Mouse (Mus musculus) liver, postnatal 0 days (tissue): Measurements from ENCODE around the gene Stk40. TPM values are rescaled to one million over a fixed set of nuclear protein-coding genes. Genes with fewer than 3 reads are reported as not detected.

Source experiments
- ATAC-seq: fragments of 200-750 bp; cut with Nextera tagmentation; 2 replicates; pipeline ENCODE4 v1.8.0; 2017; ENCODE audit warnings: mild to moderate bottlenecking, moderate library complexity
- DNase-seq: peaks from one replicate; pipeline ENCODE4 v3.0.0-alpha.2; 2016
- H3K27ac ChIP-seq: fragments of 300-500 bp; sonication (generic); 2 replicates; pipeline ENCODE4 v1.5.1; 2014; ENCODE audit warnings: antibody characterized with exemption, moderate library complexity, mild to moderate bottlenecking, low read depth
- H3K27me3 ChIP-seq: fragments of 300-500 bp; sonication (generic); 2 replicates; pipeline ENCODE4 v1.6.1; 2014; ENCODE audit warnings: low read length, control low read depth, mixed read lengths; ENCODE audit not compliant: insufficient read depth
- H3K36me3 ChIP-seq: fragments of 300-500 bp; sonication (generic); replicated peaks from 2 replicates; pipeline ENCODE4 v1.6.1; 2014; ENCODE audit warnings: mild to moderate bottlenecking, control low read depth, low read length, moderate library complexity, mixed read lengths; ENCODE audit not compliant: insufficient read depth
- H3K4me1 ChIP-seq: fragments of 300-500 bp; sonication (generic); 2 replicates; pipeline ENCODE4 v1.6.1; 2014; ENCODE audit warnings: antibody characterized with exemption, mild to moderate bottlenecking, control low read depth; ENCODE audit not compliant: insufficient read depth
- H3K4me2 ChIP-seq: fragments of 300-500 bp; sonication (generic); 2 replicates; pipeline ENCODE4 v1.6.1; 2014; ENCODE audit warnings: low read depth, mild to moderate bottlenecking, low read length, moderate library complexity, mixed read lengths
- H3K4me3 ChIP-seq: fragments of 300-500 bp; sonication (generic); 2 replicates; pipeline ENCODE4 v1.5.1; 2014; ENCODE audit warnings: low read depth, low read length
- H3K9ac ChIP-seq: fragments of 300-500 bp; sonication (generic); replicated peaks from 2 replicates; pipeline ENCODE4 v1.6.1; 2014; ENCODE audit warnings: mild to moderate bottlenecking, moderate library complexity
- H3K9me3 ChIP-seq: fragments of 300-500 bp; sonication (generic); 2 replicates; pipeline ENCODE4 v1.6.1; 2016; ENCODE audit warnings: mild to moderate bottlenecking, control low read depth, low read length, mixed read lengths
- CTCF ChIP-seq: sonication (generic); IDR thresholded peaks from 2 replicates; pipeline ENCODE4 v1.5.1; 2016; ENCODE audit warnings: antibody characterized with exemption, low read depth
- EP300 ChIP-seq: IDR thresholded peaks from 2 replicates; pipeline ENCODE4 v1.6.1; 2016; ENCODE audit warnings: antibody characterized with exemption, low read depth, mild to moderate bottlenecking
- WGBS: fragments of 180-500 bp; shearing (Covaris S2); extraction: QIAGEN DNeasy Blood & Tissue Kit; methylation state at CpG from one replicate; pipeline ENCODE4 v1.1.7; 2014; ENCODE audit not compliant: insufficient replicate concordance; 5-methylcytosine and 5-hydroxymethylcytosine counted together
- polyA plus RNA-seq: library from polyadenylated mRNA; unstranded; fragments of >200 nt; fragmentation: Nextera tagmentation; extraction: Ambion mirVana; gene quantifications from 2 replicates; pipeline ENCODE4 v1.2.1, GENCODE M21; 2015

The Stk40 gene
- polyA plus RNA-seq, 1 experiment from 2014 or later: 11.3 TPM

DNA sequence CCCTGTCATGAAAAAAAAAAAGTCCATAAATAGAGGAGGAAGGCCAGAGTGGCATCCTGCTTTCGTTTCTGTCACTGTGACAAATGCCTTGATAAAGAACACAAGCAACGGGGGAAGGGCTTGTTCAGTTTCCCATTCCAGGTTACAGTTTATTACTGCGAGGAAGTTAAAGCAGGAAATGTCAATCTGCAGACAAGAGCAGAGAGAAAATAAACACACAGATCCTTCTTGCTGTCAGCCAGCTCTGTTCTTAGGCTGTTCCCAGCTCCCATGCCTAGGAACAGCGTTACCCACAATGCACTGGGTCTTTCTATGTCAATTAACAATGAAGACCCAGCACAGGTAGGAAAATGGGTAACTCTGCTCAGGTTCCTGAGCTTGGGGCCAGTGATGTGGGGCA lies 51.4 kb downstream of the Stk40 start:
- Histone ChIP-seq H3K9me3 (no peaks in the 10 kb centered on the region), H3K4me2 (no peak overlapping the region), H3K27ac (peak overlapping the region; percentile 76), H3K4me1 (peaks cover 21% of the 10 kb centered on the region), H3K4me3 (no peak overlapping the region), H3K36me3 (0 out of 2 replicates have a peak, but pooled peaks cover 3% of the 10 kb centered on the region), H3K9ac (no peak overlapping the region), H3K27me3 (no peaks in the 10 kb centered on the region)
- TF ChIP-seq CTCF (no peak), EP300 (no peak)
- 18% methylated on average over 4 of the region's 4 CpGs for WGBS
- ATAC-seq: no peak
- DNase-seq: no peak

DNA sequence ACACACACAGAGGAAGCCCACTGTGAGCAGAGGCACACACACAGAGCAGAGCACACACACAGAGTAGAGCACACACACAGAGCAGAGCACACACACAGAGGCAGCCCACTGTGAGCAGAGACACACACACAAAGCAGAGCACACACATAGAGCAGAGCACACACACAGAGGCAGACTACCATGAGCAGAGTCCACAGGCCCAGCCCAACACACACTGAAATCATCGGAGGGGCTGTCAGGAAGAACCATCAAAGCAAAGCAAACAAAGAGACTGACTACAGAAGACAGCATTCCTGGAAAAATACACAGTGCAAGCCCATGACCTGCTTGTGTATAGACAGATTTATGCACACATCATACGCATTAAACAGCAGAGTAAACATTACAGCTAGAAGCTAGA lies 52.1 kb downstream of the Stk40 start:
- DNase-seq (no peak), ATAC-seq (peak; percentile 75)
- Histone ChIP-seq H3K4me3 (no peak overlapping the region), H3K4me1 (peaks cover 18% of the 10 kb centered on the region), H3K4me2 (no peak overlapping the region), H3K9ac (no peak overlapping the region), H3K36me3 (0 out of 2 replicates have a peak, but pooled peaks cover 3% of the 10 kb centered on the region), H3K27me3 (no peaks in the 10 kb centered on the region), H3K9me3 (no peaks in the 10 kb centered on the region), H3K27ac (peak overlapping the region; percentile 76)
- TF ChIP-seq EP300: no peak
- no peak for TF ChIP-seq CTCF
- 39% methylated on average over 2 of the region's 2 CpGs for WGBS

DNA sequence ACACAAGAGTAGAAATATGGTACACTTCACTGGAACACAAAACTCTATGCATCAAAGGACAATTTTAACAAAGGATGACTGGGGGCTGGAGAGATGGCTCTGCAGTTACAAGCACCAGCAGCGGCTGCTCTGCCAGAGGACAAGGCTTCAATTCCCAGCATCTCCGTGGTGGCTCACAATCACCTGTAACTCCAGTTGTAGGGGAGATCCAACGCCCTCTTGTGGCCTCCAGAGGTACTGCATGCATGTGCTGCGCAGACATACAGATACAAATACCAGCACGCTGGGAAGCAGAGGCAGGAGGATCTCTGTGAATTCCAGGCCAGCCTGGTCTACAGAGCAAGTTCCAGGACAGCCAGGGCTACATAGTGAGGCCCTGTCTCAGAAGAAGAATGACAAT lies 52.9 kb downstream of the Stk40 start:
- H3K27ac ChIP-seq: 0 out of 2 replicates have a peak overlapping the region, but pooled peaks have one; percentile 22
- ATAC-seq: no peak
- 66% methylated on average over 5 of the region's 5 CpGs for WGBS

DNA sequence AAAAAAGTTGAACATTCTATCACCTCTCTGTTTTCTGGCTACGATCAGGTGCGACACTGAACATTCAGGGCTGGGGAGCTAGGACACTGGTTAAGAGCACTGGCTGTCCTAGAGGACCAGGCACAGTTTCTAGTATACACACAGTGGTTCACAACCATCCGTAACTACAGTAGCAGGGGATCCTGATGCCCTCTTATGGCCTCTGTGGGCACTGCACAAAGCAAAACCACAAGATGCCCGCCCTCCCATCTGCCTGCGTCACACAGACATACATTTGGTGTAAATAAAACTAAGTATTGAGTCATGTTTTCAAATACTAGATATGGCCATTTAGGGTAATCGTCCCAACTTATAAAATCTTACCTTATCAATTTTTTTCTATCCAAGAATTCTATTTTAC lies 53.8 kb downstream of the Stk40 start:
- no peaks in the 10 kb centered on the region for H3K36me3 ChIP-seq
- DNase-seq: no peak
- H3K9ac ChIP-seq: no peak overlapping the region
- H3K4me3 ChIP-seq: no peak overlapping the region
- no peak overlapping the region for H3K4me2 ChIP-seq
- H3K4me1 ChIP-seq: peaks cover 24% of the 10 kb centered on the region
- no peak overlapping the region for H3K27ac ChIP-seq
- WGBS: 77% methylated on average over 6 of the region's 6 CpGs
- H3K9me3 ChIP-seq: no peaks in the 10 kb centered on the region
- H3K27me3 ChIP-seq: no peaks in the 10 kb centered on the region
- TF ChIP-seq CTCF: peak; percentile 56
- TF ChIP-seq EP300: no peak
- no peak for ATAC-seq

More for the DNA sequence above, 52.9 kb downstream of the Stk40 start:
- H3K27me3 ChIP-seq: no peaks in the 10 kb centered on the region
- no peaks in the 10 kb centered on the region for H3K9me3 ChIP-seq
- peaks cover 18% of the 10 kb centered on the region for H3K4me1 ChIP-seq
- peak; percentile 94 for TF ChIP-seq CTCF
- TF ChIP-seq EP300: no peak
- no peak overlapping the region for H3K4me3 ChIP-seq
- 0 out of 2 replicates have a peak, but pooled peaks cover 3% of the 10 kb centered on the region for H3K36me3 ChIP-seq
- H3K9ac ChIP-seq: no peak overlapping the region
- H3K4me2 ChIP-seq: no peak overlapping the region
- peak; percentile 57 for DNase-seq

DNA sequence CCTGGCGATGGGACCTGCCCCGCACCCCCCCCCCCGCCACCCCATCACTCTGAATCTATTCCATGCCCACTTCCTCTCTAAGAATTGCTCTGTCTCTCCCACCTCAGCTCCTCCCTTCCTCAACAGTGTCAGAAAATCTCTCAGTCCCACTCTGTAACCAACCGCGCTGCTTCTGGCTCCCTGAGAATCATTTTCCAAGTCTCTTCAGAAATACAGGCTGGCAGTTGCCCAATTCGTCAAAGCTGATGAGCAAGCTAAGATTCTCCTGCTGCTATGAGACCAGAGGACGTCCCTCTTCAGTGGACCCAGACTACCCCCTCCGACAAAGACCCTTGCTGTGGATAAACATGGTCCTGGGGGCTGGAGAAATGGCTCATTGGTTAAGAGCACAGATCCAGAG lies 55.7 kb downstream of the Stk40 start:
- Histone ChIP-seq H3K9ac (no peak overlapping the region), H3K9me3 (no peaks in the 10 kb centered on the region), H3K27ac (no peak overlapping the region), H3K4me3 (no peak overlapping the region), H3K36me3 (no peaks in the 10 kb centered on the region), H3K27me3 (no peaks in the 10 kb centered on the region), H3K4me2 (no peak overlapping the region), H3K4me1 (peaks cover 36% of the 10 kb centered on the region)
- ATAC-seq: no peak
- DNase-seq: no peak
- 70% methylated on average over 6 of the region's 8 CpGs for WGBS
- TF ChIP-seq EP300: no peak
- no peak for TF ChIP-seq CTCF

DNA sequence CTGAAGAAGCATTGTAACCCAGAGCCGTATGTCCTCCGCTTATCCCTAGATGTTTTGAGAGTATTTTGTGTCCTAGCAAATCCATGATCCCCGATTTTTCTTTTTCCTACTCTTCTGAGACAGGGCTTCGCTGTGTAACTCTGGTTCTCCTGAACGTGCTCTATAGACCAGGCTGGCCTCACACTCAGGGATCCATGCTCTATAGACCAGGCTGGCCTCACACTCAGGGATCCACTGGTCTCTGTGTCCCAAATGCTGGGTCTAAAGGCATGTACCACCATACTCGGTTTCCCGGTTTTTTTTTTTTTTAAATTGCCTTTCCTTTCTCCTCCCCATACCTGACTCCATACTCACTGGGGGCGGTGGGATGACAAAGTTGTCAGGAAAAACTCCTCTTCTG lies 57.2 kb downstream of the Stk40 start:
- peaks cover 23% of the 10 kb centered on the region for H3K4me1 ChIP-seq
- H3K4me3 ChIP-seq: no peak overlapping the region
- H3K4me2 ChIP-seq: no peak overlapping the region
- no peak for DNase-seq
- no peaks in the 10 kb centered on the region for H3K9me3 ChIP-seq
- no peak overlapping the region for H3K27ac ChIP-seq
- peaks cover 5% of the 10 kb centered on the region; the same call in 1 of the 2 replicates for H3K36me3 ChIP-seq
- no peak for TF ChIP-seq EP300
- no peak for TF ChIP-seq CTCF
- no peak overlapping the region for H3K9ac ChIP-seq
- no peak for ATAC-seq
- 85% methylated on average over 8 of the region's 8 CpGs for WGBS
- no peaks in the 10 kb centered on the region for H3K27me3 ChIP-seq

DNA sequence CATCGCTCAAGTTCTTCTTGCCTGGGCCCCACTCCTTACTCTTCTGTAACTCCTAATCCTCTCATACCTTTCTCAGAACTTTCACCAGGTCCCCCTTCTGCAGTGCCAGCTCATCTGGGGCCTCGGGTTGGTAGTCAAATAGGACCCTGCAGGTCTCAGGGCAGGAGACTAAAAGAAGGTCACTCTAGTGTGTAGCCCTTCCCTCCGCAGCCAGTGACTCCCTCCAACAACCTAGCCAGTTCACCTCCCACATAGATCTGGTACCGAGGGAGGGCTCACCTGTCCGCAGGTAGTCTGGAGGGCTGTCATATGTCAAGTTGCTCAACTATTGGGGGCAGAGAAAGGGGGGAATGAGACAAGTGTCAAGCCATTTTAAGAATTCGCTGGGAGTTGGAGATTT lies 57.7 kb downstream of the Stk40 start:
- Histone ChIP-seq H3K4me3 (no peak overlapping the region), H3K27ac (no peak overlapping the region), H3K4me2 (no peak overlapping the region), H3K9ac (no peak overlapping the region), H3K9me3 (no peaks in the 10 kb centered on the region), H3K4me1 (peaks cover 20% of the 10 kb centered on the region), H3K27me3 (no peaks in the 10 kb centered on the region), H3K36me3 (peaks cover 10% of the 10 kb centered on the region)
- ATAC-seq (no peak), DNase-seq (peak; percentile 8)
- 86% methylated on average over 6 of the region's 6 CpGs for WGBS
- no peak for TF ChIP-seq EP300
- no peak for TF ChIP-seq CTCF
